Mouse (Mus musculus): Measurements from ENCODE around the gene Matn1.

The Matn1 gene

DNA sequence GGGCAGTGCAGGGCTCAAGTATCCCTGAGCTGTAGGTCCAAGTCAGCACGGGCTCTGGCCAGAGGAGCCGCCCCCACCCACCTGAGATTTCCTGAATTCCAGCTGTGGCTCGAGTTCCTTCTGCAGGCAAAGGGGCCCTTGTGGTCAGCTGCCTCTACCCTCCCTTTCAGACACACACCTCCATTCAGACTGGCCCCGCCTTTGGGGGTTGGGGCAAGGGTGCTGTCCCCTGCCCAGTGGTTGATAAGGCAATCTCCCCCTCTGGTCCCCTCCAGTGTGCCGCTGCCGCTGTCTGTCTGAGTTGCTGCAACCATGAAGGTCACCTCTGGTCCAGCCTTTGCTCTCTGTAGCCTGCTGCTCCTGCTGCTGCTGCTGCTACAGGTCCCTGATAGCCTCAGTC is at the start of gene Matn1:
Matn1 (plus strand) TSS at position 274 of the 400 bp plus-strand sequence.
- no peak for DNase-seq (ENCODE audit: inconsistent age in 2 of 2, low spot score in 1 of 2)

DNA sequence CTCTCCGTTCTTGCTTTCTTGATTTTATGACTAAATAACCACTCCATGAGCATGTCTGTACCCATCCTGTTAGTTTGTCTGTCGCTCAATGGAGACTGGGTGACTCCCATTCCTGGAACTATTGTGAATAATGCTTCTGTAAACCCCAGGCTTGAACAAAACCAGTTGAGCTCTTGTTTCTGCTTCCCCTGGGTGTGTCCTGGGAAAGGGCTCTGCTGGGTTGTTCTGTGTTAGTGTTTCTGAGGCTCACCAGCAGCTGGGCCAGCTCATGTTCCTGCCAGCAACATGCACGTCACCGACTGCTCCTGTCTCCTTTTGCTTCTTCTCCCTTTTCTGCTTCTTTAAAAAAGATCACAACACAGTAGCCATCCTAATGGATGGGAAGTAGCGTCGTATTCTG is 48.5 kb upstream of the Matn1 start:
- no peak for DNase-seq (ENCODE audit: inconsistent age in 2 of 2, low spot score in 1 of 2)

DNA sequence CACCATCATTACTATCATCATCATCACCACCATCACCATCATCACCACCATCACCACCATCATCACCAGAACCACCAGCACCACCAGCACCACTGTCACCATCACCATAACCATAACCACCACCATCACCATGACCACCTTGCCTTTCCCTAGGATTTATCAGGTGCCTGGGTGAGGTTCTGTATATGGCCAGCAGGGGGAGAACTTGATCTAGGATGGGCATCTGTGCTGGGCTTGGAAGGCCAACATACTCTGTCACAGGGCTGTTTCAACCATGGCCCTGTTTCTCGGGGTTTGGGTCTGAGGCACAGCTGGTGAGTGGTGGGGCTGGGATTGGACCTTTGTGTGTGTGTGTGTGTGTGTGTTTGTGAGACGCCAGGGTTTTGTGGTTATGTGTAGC is 47.8 kb upstream of the Matn1 start:
- DNase-seq (ENCODE audit: inconsistent age in 2 of 2, low spot score in 1 of 2) = peak in 1 of 2 experiments; percentile 68

DNA sequence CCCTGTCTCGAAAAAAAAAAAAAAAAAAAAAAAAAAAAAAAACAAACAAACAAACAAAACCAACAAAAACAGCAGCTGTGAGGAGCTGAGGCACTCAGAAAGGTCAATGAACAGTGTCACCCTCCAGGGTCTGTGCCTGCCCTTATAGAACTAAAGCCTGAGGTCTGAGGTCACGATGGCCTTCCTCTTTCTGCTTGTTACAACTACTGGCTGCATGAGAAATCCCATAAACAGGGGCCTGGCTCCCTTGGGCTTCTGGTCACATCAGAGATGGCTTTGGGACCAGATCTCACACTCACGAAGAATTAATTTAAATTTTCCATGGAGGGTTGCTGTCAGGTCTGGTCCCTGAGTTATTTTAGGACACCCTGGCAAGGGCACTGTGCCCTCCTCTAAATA is 44.8 kb upstream of the Matn1 start:
- no peak for DNase-seq (ENCODE audit: inconsistent age in 2 of 2, low spot score in 1 of 2)

DNA sequence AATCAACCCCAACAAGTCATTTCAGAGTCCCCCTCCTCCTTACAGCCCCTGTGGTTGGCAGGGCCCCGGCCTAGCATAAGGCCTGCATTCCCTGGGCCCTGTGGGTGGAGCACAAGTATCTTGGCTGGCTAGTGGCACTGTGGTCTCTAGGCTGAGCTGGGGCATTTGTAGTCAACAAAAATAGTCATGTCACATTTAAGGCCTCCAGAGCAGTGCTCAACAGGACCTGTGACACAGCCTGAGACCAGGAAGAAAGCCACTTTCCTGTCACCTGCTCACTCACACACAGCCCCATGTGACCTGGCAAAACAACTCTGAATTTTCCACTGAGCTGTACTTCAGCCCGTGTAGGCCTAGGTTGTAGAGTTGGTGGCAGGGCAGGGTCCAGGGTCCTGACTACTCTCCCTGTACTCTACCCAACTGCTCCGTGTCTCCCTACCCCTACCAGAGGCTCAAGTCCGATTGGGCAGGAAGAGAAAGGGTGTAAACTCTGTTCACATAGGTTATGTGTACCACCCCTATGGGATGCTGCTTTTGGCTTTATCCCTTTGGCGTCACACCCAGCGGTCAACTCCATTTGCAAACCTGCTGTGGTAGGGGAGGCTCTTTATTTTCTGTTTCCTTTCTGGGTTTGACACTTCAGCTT is 44.3 kb upstream of the Matn1 start:
- DNase-seq (ENCODE audit: inconsistent age in 2 of 2, low spot score in 1 of 2) = no peak

DNA sequence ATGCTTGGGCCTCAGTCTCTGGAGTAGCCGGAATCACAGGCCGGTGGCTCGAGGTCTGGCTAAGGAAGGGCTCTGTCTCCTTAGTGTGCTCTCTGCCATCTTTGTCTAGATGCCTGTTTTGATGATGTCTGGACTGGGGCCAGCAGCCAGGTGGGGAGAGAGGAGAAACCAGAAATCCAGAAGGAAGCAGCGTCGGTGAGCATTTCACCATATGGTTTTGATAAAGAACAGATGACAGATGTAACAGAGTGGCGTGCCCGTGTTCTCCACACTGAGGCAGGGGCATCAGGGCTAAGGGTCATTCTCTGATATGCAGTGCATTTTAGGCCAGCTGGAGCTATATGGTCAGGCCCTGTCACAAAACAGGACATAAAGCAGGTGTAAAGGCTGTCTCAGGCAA is 43.4 kb upstream of the Matn1 start:
- DNase-seq (ENCODE audit: inconsistent age in 2 of 2, low spot score in 1 of 2) = no peak

DNA sequence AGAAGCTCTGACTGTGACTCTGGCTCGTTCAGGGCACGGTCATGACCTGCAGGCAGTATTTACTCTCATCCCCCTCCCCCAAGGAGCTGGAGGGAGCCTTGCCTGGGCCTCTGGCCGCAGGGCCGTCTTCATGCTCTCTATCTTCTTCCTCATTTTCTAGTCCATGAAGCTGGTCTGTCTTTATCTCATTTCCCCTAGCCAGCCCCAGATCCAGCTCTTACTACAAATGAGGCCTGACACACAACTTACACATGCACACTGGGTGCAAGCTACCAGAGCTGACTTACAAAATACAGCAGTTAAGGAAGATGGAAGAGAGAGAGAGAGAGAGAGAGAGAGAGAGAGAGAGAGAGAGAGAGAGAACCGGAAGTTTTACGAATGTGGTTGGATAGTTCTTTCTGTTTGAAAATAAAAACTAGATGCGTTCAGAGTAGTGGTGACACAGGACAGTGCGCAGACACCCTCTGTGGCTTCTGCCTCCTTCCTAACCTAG is 41.9 kb upstream of the Matn1 start:
- no peak for DNase-seq (ENCODE audit: inconsistent age in 2 of 2, low spot score in 1 of 2)

DNA sequence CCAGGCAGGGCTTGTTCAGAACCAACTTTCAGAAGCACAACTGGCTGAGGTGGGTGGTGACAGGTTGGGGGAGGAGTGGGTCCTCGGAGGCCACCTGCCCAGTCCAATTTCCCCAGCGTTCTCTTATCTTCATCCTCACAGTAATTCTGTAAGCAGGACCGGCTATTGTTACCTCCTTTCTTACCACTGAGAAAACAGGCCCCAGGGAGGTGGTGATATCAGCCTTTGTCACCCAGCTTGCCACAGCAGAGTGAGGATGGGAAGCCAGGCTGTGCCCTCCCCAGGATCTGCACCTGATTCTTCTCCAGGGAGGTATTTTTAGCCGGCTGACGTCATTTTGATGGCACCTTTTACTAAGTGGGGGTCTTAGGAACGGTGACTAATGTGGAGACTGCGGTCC is 39.2 kb upstream of the Matn1 start:
- no peak for DNase-seq (ENCODE audit: inconsistent age in 2 of 2, low spot score in 1 of 2)

DNA sequence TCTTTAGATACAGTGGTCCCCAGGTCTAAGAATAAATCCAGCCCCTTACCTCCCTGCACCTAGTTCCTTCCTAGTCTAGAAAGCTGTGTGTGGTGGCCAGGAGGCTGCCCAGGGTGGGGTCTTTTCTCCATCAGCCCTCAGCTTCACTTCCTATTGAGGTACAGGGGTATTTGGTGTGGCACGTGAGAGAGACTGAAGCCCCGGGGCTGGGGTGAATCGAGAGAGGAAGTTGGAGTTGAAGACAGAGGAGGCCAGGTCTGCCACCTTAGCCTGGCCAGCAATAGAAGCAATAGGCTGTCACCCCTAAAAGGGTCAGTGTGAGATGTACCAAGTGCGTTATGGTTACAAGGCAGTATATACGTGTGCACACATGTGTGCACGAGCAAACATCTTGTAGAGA is 38.3 kb upstream of the Matn1 start:
- no peak for DNase-seq (ENCODE audit: inconsistent age in 2 of 2, low spot score in 1 of 2)

DNA sequence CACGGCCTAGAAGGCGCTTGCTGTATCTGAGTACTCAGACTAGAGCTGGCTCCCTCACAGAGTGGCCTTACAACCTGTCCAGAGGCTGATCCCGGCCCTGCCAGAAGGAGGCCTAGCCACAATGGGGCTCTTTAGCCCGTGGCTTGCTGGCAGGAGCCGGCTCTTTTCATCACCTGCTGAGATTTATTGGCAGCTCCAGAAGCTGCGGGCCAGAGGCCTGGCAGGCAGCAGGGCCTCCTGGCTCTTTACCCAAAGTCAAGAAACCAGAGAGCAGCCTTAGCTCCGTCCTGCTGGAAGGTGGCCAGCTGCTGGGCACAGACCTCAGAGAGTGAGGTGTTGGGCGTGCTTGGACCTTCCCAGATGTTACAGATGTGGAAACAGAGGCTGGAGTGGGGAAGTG is 37.9 kb upstream of the Matn1 start:
- DNase-seq (ENCODE audit: inconsistent age in 2 of 2, low spot score in 1 of 2) = peak; percentile 29 to 76

DNA sequence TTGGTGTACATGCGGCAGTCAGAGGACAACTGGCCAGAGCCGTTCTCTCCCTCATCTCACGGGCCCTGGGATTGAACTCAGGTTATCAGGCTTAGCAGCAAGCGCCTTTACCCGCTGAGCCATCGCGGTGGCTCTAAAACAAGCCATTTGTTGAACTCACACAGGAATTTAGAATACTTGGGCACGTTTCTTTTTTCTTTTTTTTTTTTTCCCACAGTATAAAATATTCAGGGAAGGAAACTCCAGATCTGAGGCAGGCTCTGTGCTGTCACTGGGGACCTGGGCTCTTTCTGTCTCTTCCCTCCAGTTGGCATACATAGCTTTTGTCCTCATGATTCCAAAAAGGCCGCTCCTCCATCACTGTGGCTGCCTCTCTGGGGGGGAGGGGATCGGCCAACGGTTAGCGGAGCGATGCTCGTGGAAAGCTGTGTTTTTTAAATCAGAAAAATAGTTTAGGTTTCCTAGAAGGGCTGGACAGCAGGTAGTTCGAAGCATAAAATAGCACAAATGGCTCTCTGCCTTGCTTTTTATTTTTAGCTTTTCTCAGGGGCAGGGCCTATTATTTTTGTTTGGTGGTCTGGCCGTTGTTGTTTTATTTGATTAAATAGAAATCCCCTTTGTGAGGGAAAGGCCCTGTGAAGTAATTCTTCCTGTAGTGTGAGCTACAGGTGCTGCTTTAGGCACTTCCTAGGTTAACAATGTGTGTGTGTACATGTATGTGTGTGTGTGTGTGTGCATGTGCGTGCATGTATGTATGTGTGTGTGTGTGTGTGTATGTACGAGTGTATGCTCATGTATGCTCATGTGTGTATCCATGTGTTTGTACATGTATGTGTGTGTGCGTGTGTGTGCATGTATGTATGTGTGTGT is 36.8 kb upstream of the Matn1 start:
- DNase-seq (ENCODE audit: inconsistent age in 2 of 2, low spot score in 1 of 2) = no peak

DNA sequence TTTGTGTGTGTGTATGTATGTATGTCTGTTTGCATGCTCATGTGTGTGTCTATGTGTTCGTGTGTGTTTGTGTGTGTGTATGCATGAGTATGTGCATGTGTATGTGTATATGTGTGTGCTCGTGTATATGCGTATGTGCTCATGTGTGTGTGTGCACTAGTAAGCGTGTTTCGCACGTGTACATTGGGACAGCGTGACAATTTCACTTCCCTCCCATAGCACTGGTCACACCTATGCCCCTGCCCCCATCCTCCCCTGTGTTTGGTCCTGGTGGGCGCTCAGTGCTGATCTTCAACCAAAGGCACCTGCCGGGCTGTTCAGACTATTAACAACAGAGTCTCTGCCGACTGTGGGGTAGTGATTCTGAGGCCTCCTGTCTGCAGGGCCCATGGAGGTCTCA is 36.1 kb upstream of the Matn1 start:
- no peak for DNase-seq (ENCODE audit: inconsistent age in 2 of 2, low spot score in 1 of 2)

DNA sequence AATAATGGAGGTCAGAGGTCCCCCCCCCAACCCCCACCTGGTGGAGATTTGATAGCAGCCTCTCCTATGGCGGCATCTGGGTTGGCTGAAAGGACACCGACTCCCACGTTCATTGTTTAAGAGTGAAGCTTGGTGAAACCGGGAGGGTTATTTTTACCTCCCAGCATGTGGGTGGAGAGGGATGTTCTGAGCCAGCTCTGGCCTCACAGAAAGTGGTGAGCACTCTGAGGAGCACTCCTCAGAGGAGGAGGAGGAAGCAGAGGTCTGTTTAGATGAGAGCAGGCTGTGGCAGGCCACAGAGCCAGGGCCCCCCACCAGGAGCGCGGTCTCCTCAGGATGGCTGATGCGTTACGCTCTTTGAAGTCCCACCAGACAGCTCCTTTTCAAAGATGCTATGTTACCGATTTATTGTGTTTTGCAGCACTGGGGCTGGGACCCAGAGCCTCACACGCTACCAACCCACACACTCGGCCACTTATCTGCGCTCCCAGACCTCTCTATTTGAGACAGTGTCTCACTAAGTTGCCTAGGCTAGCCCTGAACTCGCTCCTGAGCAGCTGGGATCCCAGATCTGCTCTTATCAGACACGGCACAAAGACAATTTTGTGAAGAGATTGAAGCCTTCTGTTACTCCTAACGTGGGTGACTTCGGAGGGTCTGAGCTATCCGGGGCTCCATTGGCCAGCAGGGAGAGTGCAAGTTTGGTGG is 34.9 kb upstream of the Matn1 start:
- DNase-seq (ENCODE audit: inconsistent age in 2 of 2, low spot score in 1 of 2) = no peak

DNA sequence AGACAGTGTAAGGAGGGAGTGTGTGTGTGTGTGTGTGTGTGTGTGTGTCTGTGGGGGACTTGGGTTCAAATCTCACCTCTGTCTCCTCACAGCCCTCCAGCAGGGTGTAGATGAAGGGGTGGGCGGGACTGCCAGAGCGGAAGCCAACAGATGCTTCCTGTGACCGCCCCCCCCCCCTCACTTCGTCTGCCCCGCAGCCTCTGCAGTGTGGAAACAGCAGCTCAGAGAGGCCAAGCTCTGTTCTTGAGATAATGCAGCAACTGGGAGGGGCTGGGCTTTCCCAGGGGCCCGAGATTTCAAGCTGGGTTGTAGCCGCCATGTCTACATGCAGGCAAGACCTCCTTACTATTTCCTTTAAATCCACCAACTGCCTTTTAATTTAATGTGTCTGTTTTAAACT is 33.5 kb upstream of the Matn1 start:
- DNase-seq (ENCODE audit: inconsistent age in 2 of 2, low spot score in 1 of 2) = no peak

DNA sequence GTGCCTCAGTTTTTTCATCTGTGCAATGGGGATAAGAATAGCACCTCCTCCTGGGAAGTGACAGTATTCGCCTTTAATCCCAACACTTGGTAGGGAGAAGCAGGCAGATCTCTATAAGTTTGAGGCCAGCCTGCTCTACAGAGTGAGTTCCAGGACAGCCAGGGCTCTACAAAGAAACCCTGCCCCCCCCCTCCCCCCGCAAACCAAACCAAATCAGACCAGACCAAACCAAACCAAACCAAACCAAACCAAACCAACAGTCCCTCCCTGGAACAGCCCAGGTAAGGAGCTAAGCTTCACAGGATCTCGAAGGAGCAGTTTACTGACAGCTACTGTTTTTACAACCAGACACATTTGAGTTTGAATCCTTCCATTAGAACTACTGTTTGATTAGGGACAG is 31.6 kb upstream of the Matn1 start:
- no peak for DNase-seq (ENCODE audit: inconsistent age in 2 of 2, low spot score in 1 of 2)

DNA sequence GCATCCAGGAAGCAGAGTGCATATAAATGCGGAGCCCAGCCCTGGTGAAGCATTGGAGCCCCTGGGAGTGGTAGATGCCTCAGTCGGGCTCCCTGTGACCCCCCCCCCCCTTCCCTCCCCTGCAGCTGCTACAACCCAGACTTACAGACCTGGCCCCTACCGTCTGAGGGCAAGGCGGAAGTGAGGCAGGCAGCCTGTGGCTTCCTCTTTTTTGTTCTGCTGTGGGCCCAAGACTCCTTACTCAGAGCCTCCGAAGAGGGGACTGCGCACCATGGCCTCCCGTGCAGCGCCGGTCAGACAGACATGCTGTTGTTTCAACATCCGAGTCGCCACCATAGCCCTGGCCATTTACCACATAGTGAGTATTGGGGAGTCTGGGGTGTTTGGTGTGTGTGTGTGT is 31.1 kb upstream of the Matn1 start, which contains the start of gene Laptm5:
Laptm5 (plus strand) TSS at position 49 of the 400 bp plus-strand sequence.
- DNase-seq (ENCODE audit: inconsistent age in 2 of 2, low spot score in 1 of 2) = peak in 1 of 2 experiments; percentile 27

DNA sequence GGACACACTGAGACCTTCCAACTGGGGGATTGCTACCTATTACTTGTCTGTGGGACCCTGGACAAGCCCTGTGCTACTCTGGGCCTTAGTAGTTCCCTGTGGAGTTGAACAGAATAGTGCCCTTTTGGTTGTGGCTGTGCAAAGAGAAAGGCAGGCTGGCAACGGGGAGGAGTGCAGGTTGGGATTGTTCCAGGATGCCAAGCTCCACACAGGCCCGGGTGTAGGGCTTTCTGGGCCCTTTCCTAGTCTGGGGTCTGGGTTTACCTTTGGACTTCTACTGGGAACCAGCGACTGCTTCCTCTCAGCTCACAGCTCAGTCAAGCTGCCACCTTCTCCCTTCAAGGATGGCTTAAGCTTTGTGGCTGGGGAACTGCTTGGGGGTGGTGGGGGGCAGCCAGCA is 30.7 kb upstream of the Matn1 start:
- no peak for DNase-seq (ENCODE audit: inconsistent age in 2 of 2, low spot score in 1 of 2)

DNA sequence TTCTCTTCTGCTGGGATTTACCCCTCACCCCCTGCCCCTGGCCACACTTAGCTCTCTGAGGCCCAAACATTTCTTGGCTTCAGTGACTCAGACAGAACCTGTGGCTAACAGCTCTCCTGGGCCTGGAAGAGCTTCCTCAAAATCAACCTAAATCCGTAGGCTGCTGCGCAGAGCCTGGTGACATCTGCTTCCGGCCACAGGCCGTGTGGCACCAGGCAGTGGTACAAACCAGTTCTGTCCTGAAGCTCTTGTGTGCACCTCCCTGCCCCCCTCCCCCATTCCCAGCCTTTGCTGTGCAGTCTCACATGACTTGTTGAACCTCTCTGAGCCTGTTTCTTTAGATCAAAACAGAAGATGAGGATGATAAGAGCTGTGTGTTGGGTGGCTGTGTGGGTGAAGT is 30.2 kb upstream of the Matn1 start:
- DNase-seq (ENCODE audit: inconsistent age in 2 of 2, low spot score in 1 of 2) = peak; percentile 24 to 32

DNA sequence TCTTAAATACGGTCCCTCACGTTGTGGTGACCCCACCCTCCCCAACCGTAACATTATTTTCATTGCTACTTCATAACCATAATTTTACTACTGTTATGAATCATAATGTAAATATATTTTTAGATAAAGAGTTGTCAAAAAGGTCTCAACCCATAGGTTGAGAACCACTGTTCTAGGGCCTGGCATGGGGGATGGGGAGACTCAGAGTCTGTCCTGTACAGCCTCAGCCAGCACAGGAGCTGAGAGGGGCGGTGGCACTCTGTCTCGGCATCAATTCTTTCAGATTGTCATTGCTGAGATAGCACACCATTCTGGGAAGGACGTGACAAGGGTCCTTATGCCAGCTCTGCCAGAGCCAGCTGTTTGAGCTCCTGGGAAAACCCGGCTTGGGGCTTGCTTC is 29.7 kb upstream of the Matn1 start:
- no peak for DNase-seq (ENCODE audit: inconsistent age in 2 of 2, low spot score in 1 of 2)

DNA sequence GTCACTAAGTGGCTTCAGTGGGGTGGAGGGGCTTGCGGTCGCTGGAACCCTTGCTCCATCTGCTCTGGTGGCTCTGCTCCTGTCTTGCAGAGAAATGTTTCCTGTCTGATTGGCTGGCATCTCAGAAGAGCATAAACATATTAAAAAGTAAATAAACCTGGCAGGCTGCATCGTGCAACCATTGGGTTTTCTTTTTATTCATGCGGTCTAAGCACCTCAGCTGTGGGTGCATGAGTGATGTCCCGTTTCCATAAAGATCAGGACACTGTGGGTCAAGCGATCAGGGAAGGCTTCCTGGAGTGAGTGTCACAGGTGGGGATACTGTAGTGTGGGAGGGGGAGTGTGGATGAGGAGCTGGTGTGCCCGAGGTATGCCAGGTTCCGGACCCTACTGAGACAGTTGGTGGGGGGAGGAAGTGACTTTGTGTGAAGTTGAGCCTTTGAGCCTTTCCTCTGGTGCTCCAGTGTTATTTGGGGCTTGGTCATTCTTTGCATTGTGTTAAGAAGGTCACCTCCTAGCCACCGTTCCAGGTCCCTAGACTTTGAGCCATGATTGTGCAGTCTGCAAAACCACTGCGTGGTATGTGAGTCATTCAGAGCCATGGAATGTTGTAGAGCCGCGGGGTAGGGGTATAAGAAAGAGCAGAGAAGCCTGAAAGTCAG is 29.0 kb upstream of the Matn1 start:
- no peak for DNase-seq (ENCODE audit: inconsistent age in 2 of 2, low spot score in 1 of 2)

DNA sequence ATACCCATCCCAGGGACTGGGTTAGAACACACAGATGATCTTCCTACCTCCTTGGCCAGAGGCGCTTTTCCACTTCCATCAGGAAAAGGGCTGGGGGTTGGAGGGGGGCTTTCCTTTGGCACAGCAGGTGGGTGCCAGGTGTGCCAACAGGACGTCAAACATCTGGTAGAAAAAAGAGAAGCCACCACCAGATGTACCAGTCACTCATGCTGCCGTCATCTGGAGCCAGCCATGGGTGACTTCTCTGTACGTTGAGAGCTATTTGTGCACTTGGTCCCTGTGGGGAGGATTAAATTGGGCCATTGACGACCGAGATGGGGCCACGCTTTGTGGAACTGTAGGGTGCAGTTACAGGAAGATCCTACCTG is 28.5 kb upstream of the Matn1 start:
- DNase-seq (ENCODE audit: inconsistent age in 2 of 2, low spot score in 1 of 2) = no peak

Data from adrenal gland, adult (tissue).